Mouse (Mus musculus) layer of hippocampus, adult 18-20 months (tissue): ENCODE data around the gene Il34. TPM values are rescaled to one million over a fixed set of nuclear protein-coding genes. Genes with fewer than 3 reads are reported as not detected.

Experiments used
- DNase-seq, 2 experiments: peaks; one replicate each; pipeline ENCODE4 v3.0.0; 2022; ENCODE audit warnings: low spot score in 2 of 2
- long read RNA-seq: library from polyadenylated mRNA; stranded (forward); transcript quantifications from one replicate; pipeline ENCODE4 v2.0.0, GENCODE M21; 2021
- total RNA-seq, 2 experiments: library from RNA; stranded (reverse); gene quantifications; 2 replicates each; pipeline ENCODE4 v1.2.3; 2021

Gene Il34
- total RNA-seq, result 10 to 100 TPM; 71.0 to 72.6 TPM
- long read RNA-seq, partial matches to known transcripts, result 25 of 35 reads
- long read RNA-seq, other reads (novel, unspliced or antisense), result 10 of 35 reads

GRCm38 (mm10) chr8:110805669-110806068 lies at the start of gene Il34:
Gene Il34 (minus strand): TSS chr8:110805924.
- DNase-seq, result no peak

DNA sequence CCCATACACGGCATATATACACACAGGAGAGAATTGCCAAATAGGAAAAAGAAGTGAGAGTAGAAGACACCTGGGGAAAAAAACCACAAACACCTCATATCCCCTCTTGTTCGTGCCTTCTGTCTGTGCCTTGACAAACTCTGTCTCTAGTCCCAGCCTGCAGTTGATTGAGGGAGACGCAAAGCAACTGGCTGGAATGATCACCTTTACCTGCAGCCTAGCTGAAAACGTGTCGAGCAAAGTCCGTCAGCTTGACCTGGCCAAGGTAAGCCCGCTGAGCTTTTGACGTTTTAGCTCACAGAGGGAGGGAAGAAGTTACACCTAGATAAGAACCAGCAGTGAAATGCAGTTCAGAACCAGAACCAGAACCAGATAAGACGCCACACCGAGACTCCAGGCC lies 45.5 kb upstream of the Il34 start:
- DNase-seq, result no peak

- no peak for DNase-seq
Observed at GRCm38 (mm10) chr8:110847645-110848495, 42.1 kb upstream of the Il34 start.

GRCm38 (mm10) chr8:110847171-110847549 lies 41.4 kb upstream of the Il34 start:
- DNase-seq, result no peak

DNA sequence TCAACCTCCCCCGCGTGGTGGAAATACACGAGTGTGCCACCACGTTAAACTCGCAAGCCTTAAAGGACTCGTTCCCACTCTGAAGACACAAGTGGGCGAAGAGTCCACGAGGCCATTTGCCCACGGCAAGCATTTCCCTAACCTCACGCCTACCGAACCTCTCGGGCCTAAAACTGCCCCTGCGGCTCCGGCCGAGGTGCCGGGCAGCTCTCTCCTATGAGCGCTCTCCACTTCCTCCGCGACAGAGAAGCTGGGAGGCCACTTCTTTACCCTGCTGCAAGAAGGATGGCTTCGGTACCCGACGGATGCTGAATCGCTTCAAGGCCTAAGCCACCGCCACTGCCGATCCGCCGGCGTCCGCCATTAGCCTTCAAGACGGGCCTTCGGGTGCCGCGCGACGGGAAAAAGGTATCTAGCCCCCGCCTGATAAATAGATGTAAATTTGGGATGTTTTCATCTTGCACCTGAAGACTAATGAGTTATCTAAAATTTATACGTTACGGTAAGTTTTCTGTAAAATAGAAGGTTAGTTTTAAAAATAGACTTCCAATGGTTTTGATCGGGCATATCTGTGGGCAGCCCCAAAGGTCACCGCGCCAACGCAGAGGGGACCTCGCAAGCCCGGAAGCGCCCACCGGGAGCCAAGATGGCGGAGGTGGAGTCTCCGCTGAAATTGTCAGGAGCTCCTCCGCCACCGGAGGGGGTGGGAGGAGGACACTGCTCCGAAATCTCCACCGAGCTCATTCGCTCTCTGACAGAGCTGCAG lies 40.9 kb upstream of the Il34 start, which contains the start of the genes Cog4 and Sf3b3:
TSS of gene Cog4 (plus strand) at position 196 of the 766 bp plus-strand sequence.
TSS of gene Sf3b3 (minus strand) at position 383 of the 766 bp plus-strand sequence.
- DNase-seq, result peak; percentile 80 to 92

GRCm38 (mm10) chr8:110845821-110846404 lies 40.2 kb upstream of the Il34 start:
- DNase-seq, result no peak

DNA sequence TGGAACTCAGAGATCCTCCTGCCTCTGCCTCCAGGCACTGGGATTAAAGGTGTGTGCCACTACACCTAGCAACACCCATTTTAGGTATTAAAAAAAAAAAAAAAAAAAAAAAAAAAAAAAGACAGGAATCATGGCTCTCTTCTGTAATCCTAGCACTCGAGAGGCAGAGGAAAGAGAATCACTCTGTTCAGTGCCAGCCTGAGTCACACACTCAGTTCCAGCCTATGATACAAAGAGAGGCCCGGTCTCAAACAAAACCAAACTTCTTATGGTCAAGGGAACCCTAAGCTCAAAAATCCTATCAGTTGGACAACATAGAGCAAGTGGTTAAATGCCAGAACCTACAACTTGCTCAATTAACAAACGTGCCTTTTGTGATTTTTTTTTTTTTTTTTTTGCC lies 39.2 kb upstream of the Il34 start:
- no peak for DNase-seq

DNA sequence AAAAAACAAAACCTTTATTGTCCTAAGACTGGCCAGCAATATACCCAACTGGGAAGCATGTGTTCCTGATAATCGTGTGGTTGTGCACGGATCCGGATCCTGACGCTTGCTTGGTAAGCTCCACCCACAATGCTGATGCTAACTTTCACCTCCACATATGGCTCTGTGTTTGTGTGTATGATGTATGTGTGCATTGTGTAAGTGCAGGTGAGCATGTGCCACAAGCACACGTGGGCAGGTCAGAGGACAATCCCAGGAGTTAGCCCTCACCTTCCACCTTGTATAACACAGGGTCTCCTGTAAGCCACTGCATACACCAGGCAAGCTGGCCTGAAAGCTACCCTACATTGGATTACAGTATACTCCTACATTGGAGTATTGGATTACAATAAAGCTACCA lies 37.5 kb upstream of the Il34 start:
- DNase-seq, result no peak

DNA sequence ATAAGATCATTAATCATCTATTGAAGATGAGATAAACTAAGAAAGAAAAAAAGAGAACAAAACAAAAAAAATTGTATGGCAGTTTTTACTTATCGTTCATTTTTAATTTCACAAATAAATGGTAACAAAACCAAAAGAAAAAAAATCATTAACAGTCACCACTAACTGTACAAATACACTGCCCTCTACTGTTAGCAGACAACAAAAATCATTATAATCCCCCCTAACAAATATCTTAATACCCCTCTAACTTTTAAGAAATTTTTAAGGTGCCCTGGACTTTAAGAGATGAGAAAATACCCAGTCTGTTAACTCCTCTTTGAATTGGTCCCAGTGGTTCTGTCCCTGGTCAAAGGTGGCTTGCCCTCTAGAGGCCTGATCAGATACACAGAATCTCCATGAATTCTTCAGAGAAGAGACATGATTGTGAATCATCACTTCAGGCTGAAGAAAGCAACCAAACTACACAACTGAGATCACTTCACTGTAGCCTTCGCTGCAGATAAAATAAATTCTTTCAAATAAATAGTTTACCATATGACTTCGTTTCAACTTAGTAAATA lies 36.4 kb upstream of the Il34 start:
- DNase-seq, result no peak

GRCm38 (mm10) chr8:110831956-110832355 lies 26.2 kb upstream of the Il34 start:
- no peak for DNase-seq

DNA sequence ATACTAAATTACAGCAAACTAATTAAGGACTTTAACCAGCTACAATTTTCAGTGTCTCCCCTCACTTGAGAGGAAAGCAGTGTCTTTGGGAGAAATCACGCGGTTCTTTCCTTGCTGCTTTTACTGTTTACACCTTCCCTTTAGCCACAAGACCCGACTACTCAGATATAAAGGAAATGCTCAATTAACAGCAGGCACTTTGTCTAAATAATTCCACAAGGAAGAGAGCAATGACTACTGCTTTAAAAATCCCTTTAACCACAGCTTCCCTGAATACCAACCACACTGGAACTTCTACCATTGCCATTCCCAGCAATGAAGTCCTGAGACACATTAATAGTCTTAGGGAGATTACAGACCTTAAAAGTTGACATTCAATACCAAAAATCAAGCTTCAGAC lies 22.8 kb upstream of the Il34 start:
- DNase-seq, result no peak

- no peak for DNase-seq
Observed at GRCm38 (mm10) chr8:110824861-110825260, 19.1 kb upstream of the Il34 start.

DNA sequence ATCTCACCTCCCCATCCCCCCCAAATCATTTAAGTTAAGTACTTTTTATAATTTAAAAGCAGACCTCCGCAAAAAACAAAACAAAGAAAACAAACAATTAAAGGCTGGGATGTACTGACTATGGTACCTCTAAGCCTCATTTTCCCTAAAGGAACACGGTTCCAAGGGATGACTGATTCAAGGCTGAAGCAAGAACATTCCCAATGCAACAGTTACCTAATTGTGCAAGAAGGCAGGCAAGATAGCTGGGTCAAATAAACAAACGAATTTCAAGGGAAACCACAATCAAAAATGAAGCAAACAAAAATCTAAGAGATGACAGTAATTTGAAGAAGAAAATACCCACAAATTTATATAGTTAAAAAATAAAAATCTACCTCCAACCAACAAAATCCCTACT lies 16.2 kb upstream of the Il34 start:
- no peak for DNase-seq

- no peak for DNase-seq
Observed at GRCm38 (mm10) chr8:110820257-110820656, 14.5 kb upstream of the Il34 start.

DNA sequence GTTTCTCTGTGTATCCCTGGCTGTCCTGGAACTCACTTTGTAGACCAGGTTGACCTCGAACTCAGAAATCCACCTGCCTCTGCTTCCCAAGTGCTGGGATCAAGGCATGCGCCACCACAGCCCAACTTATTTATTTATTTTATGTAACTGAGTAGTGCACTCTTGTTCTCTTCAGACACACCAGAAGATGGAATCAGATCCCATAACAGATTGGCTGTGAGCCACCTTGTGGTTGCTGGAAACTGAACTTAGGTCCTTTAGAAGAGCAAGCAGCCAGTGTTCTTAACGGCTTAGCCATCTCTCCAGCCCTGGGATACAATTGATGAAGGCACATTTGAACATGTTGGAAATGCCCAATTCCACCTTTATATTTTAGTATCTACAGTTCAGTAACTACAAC lies 12.9 kb upstream of the Il34 start:
- DNase-seq, result peak in 1 of 2 experiments; percentile 36

DNA sequence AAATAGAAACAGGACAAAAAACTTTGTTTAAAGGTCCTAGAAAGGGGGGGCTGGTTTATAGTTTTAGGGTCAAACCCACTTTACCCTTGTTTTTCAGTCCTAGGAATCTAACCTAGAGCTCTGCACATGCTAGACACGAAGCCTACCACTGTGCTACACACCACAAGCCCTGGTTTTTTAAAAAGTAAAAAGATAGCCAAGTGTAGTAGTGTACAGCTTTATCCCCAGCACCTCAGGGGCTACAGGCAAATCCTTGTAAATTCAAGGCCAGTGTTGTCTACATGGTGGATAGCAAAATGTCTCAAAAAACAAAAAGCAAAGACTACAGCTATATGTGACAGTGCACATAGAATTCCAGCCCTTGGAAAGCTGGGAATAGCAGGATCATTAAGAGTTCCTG lies 11.3 kb upstream of the Il34 start:
- no peak for DNase-seq

DNA sequence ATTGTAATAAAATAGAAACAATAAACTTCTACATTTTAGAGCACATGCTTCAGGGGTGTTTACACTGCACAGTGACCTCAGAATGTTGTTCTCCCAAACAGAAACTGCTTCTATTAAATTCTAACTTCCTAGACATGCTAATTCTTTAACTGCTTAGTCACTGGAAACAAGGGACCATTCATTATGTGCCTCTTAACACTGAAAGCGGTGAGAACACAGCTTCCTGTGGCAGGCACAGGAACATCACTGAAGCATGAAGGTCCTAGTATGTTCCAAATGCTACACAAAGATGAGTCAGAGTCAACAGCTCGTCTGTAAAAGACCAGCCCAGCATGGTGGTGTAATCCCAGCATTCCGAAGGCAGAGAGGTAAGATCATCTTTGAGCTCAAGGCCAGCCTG lies 9.6 kb upstream of the Il34 start:
- no peak for DNase-seq

DNA sequence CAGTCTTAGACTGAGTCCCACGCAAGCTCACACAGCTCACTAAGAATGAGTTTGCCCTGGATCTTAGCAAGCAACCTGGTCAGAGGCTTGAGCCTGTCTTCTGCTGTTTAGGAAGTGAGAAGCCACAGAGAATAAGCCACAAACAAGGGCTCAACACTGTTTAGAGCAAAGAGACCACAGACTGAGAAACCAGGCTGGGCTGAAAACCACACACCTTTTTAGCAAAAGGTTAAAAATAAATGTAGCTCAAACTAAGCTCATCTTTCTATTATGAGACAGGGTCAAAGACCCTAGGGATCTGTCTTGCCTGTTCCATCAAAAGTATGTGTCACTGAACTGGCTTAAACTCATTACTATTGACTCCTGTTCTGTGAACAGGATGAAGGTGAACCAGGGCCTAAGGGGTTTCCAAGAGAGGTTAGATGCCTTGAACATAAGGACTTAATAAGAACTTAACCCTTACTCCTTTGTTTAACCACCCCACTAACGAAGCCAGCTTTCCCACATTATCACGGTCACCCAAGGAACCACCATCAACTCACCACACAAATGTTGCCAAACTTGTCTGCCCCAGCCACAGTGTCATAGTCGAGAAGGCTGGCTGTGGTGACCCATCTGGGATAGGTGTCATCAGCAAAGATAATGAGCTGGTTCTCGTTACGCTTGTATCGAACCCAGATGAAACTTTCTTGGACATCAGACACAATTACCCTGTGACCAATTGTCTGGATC lies 7.5 kb upstream of the Il34 start:
- no peak for DNase-seq

- no peak for DNase-seq
Observed at GRCm38 (mm10) chr8:110812349-110813080, 6.8 kb upstream of the Il34 start.

DNA sequence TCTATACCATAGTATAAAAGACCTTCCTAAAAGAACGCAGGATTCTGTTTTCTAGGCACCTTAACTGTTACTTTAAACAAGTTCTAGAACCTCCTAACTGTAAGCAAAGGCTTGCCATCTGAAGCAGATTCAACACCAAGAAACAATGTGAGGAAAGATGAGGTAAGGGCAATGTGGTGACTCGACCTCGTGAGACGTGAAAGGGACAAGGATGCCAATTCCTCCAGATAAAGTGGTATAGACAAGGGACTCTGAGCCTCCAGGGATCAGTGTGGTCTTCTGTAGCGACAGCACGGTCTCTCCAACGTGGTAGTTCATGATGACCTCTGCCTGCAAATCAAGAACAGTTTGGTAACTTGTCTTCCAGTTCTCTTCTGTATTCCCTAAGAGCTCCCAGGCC lies 6.1 kb upstream of the Il34 start:
- no peak for DNase-seq
